Mouse (Mus musculus): Measurements from ENCODE around the gene Bcl2l15. TPM values are rescaled to one million over a fixed set of nuclear protein-coding genes. Genes with fewer than 3 reads are reported as not detected.
A peak's percentile ranks its signal among the peaks of the same experiment; 100 is the strongest.

The Bcl2l15 gene
- polyA plus RNA-seq, 1 experiment from 2014 or later, result 0.63 TPM

GRCm38 (mm10) chr3:103857036-103857805 is 24.8 kb downstream of the Bcl2l15 start:
- Histone ChIP-seq H3K36me3 (ENCODE audit: control insufficient read depth, insufficient read depth, low read length) (no peaks in the 10 kb centered on the region), H3K9me3 (ENCODE audit: control insufficient read depth, low read length) (no peaks in the 10 kb centered on the region), H3K4me3 (ENCODE audit: low read depth, low read length) (no peak overlapping the region), H3K9ac (ENCODE audit: low read depth, low read length) (no peak overlapping the region), H3K4me1 (ENCODE audit: control insufficient read depth, insufficient read depth, low read length) (no peaks in the 10 kb centered on the region), H3K4me2 (ENCODE audit: low read depth, low read length) (no peak overlapping the region), H3K27ac (replicated peaks; ENCODE audit: low read depth, low read length) (no peak overlapping the region), H3K27me3 (replicated peaks; ENCODE audit: control insufficient read depth, insufficient read depth, low read length) (no peaks in the 10 kb centered on the region)
- DNase-seq (ENCODE audit: low spot score) (no peak), ATAC-seq (ENCODE audit: low read depth) (no peak)
- 89% methylated on average over 7 of the region's 7 CpGs for WGBS

- H3K36me3 ChIP-seq (ENCODE audit: control insufficient read depth, insufficient read depth, low read length), result no peaks in the 10 kb centered on the region
- H3K9me3 ChIP-seq (ENCODE audit: control insufficient read depth, low read length), result no peaks in the 10 kb centered on the region
- H3K4me3 ChIP-seq (ENCODE audit: low read depth, low read length), result no peak overlapping the region
- no peak overlapping the region for H3K27ac ChIP-seq (replicated peaks; ENCODE audit: low read depth, low read length)
- H3K27me3 ChIP-seq (replicated peaks; ENCODE audit: control insufficient read depth, insufficient read depth, low read length), result no peaks in the 10 kb centered on the region
- H3K9ac ChIP-seq (ENCODE audit: low read depth, low read length), result no peak overlapping the region
- H3K4me2 ChIP-seq (ENCODE audit: low read depth, low read length), result no peak overlapping the region
- 89% methylated on average over 6 of the region's 6 CpGs for WGBS
- ATAC-seq (ENCODE audit: low read depth) (no peak), DNase-seq (ENCODE audit: low spot score) (no peak)
- no peaks in the 10 kb centered on the region for H3K4me1 ChIP-seq (ENCODE audit: control insufficient read depth, insufficient read depth, low read length)
These were observed 25.7 kb downstream of the Bcl2l15 start for GRCm38 (mm10) chr3:103857977-103858563.

DNA sequence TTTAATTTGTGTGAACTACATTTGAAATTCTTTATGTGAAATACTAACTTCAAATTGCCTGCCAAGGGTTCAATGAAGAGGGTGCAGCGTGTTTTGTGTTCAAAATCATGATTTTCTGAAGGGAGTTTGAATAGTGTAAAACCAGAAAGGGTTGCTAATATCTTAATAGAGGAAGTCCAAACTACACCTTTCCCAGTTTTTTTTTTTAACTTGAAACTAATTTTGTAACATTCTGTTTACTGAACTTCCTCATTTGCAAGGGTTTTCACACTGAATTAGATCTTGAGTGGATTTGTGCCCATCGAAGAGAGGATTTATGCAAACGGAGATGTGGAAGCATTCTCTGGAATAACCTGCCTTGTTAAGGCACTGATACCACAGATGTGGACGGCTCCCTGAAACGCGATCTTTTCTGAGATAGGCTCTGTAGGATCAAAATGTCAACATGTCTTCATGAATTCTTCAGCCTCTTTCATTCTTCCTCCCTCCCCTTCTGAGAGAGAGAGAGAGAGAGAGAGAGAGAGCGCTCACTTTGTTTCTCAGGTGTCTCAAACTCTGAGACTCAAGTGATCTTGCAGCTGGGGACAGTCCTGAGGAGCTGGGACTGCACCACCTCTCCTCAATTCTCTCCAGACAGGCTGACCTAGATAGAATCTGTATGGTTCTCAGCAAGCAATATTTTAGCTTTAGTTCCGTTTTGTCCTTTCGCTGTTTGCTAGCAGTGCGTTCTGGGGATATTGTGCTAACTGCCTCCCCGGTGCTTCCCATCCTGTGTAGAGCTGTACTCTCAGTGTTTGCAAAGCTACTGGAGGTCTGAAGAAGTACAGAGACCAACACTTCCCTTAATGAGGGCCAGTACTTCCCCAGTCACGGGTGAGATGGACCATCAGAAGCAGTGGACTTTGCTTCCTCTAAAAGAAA is 26.7 kb downstream of the Bcl2l15 start, which contains the start of gene Ptpn22:
Gene Ptpn22, plus strand, starts transcription at position 915 of the 921 bp plus-strand sequence.
- WGBS, result 63% methylated on average over 12 of the region's 12 CpGs
- H3K27ac ChIP-seq (replicated peaks; ENCODE audit: low read depth, low read length), result no peak within 1 kb of the TSS
- H3K4me1 ChIP-seq (ENCODE audit: control insufficient read depth, insufficient read depth, low read length), result no peaks in the 10 kb centered on the region
- H3K27me3 ChIP-seq (replicated peaks; ENCODE audit: control insufficient read depth, insufficient read depth, low read length), result no peaks in the 10 kb centered on the region
- DNase-seq (ENCODE audit: low spot score), result no peak
- no peak within 1 kb of the TSS for H3K4me3 ChIP-seq (ENCODE audit: low read depth, low read length)
- H3K9me3 ChIP-seq (ENCODE audit: control insufficient read depth, low read length), result no peaks in the 10 kb centered on the region
- ATAC-seq (ENCODE audit: low read depth), result no peak
- no peak within 1 kb of the TSS for H3K9ac ChIP-seq (ENCODE audit: low read depth, low read length)
- no peak within 1 kb of the TSS for H3K4me2 ChIP-seq (ENCODE audit: low read depth, low read length)
- no peaks in the 10 kb centered on the region for H3K36me3 ChIP-seq (ENCODE audit: control insufficient read depth, insufficient read depth, low read length)

GRCm38 (mm10) chr3:103859851-103860391 is 27.5 kb downstream of the Bcl2l15 start:
- no peaks in the 10 kb centered on the region for H3K9me3 ChIP-seq (ENCODE audit: control insufficient read depth, low read length)
- H3K4me1 ChIP-seq (ENCODE audit: control insufficient read depth, insufficient read depth, low read length), result no peaks in the 10 kb centered on the region
- H3K9ac ChIP-seq (ENCODE audit: low read depth, low read length), result no peak overlapping the region
- WGBS, result 63% methylated on average over 6 of the region's 6 CpGs
- peak; percentile 26; the same call in 1 of the 2 replicates for ATAC-seq (ENCODE audit: low read depth)
- no peak overlapping the region for H3K27ac ChIP-seq (replicated peaks; ENCODE audit: low read depth, low read length)
- no peak overlapping the region for H3K4me3 ChIP-seq (ENCODE audit: low read depth, low read length)
- no peak overlapping the region for H3K4me2 ChIP-seq (ENCODE audit: low read depth, low read length)
- no peaks in the 10 kb centered on the region for H3K27me3 ChIP-seq (replicated peaks; ENCODE audit: control insufficient read depth, insufficient read depth, low read length)
- no peaks in the 10 kb centered on the region for H3K36me3 ChIP-seq (ENCODE audit: control insufficient read depth, insufficient read depth, low read length)
- peak; percentile 69 for DNase-seq (ENCODE audit: low spot score)

DNA sequence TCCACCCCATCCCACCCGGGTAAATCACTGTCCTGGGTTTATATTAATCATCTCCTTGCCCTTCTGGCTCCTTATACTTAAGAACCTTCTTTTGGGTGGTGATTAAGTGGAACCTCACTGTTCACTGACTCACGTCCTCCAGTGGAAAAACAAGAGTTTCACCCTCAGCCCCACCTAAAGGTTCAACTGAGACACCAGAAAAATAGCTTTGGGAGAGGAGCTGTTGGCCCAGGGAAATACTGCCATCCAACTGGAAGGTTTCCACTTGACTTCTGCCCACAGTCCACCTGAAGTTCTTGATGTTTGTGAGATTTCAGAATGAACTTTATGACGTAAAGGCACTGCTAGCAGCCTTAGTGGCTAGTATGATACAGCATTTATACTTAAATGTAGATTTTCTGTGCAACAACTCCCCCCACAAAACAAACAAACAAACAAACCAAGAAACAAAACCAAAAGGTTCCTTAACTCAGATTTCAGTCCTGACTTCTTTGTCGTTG is 30.4 kb downstream of the Bcl2l15 start:
- Histone ChIP-seq H3K9me3 (ENCODE audit: control insufficient read depth, low read length) (no peaks in the 10 kb centered on the region), H3K27me3 (replicated peaks; ENCODE audit: control insufficient read depth, insufficient read depth, low read length) (no peaks in the 10 kb centered on the region), H3K4me3 (ENCODE audit: low read depth, low read length) (no peak overlapping the region), H3K36me3 (ENCODE audit: control insufficient read depth, insufficient read depth, low read length) (no peaks in the 10 kb centered on the region), H3K27ac (replicated peaks; ENCODE audit: low read depth, low read length) (no peak overlapping the region), H3K9ac (ENCODE audit: low read depth, low read length) (no peak overlapping the region), H3K4me2 (ENCODE audit: low read depth, low read length) (no peak overlapping the region), H3K4me1 (ENCODE audit: control insufficient read depth, insufficient read depth, low read length) (no peaks in the 10 kb centered on the region)
- 74% methylated on average over 4 of the region's 4 CpGs for WGBS
- ATAC-seq (ENCODE audit: low read depth), result no peak
- no peak for DNase-seq (ENCODE audit: low spot score)

- Histone ChIP-seq H3K27me3 (replicated peaks; ENCODE audit: control insufficient read depth, insufficient read depth, low read length) (no peaks in the 10 kb centered on the region), H3K4me2 (ENCODE audit: low read depth, low read length) (no peak overlapping the region), H3K9me3 (ENCODE audit: control insufficient read depth, low read length) (no peaks in the 10 kb centered on the region), H3K4me1 (ENCODE audit: control insufficient read depth, insufficient read depth, low read length) (no peaks in the 10 kb centered on the region), H3K4me3 (ENCODE audit: low read depth, low read length) (no peak overlapping the region), H3K36me3 (ENCODE audit: control insufficient read depth, insufficient read depth, low read length) (no peaks in the 10 kb centered on the region), H3K27ac (replicated peaks; ENCODE audit: low read depth, low read length) (no peak overlapping the region), H3K9ac (ENCODE audit: low read depth, low read length) (no peak overlapping the region)
- WGBS, result 86% methylated on average over 6 of the region's 6 CpGs
- no peak for DNase-seq (ENCODE audit: low spot score)
- ATAC-seq (ENCODE audit: low read depth), result no peak
These were observed 31.8 kb downstream of the Bcl2l15 start for GRCm38 (mm10) chr3:103864200-103864599.

- Histone ChIP-seq H3K9me3 (ENCODE audit: control insufficient read depth, low read length) (no peaks in the 10 kb centered on the region), H3K27ac (replicated peaks; ENCODE audit: low read depth, low read length) (no peak overlapping the region), H3K4me3 (ENCODE audit: low read depth, low read length) (no peak overlapping the region), H3K4me1 (ENCODE audit: control insufficient read depth, insufficient read depth, low read length) (no peaks in the 10 kb centered on the region), H3K9ac (ENCODE audit: low read depth, low read length) (no peak overlapping the region), H3K36me3 (ENCODE audit: control insufficient read depth, insufficient read depth, low read length) (no peaks in the 10 kb centered on the region), H3K4me2 (ENCODE audit: low read depth, low read length) (no peak overlapping the region), H3K27me3 (replicated peaks; ENCODE audit: control insufficient read depth, insufficient read depth, low read length) (no peaks in the 10 kb centered on the region)
- 84% methylated on average over 5 of the region's 5 CpGs for WGBS
- ATAC-seq (ENCODE audit: low read depth) (no peak), DNase-seq (ENCODE audit: low spot score) (no peak)
These were observed 35.1 kb downstream of the Bcl2l15 start for GRCm38 (mm10) chr3:103867424-103867971.

DNA sequence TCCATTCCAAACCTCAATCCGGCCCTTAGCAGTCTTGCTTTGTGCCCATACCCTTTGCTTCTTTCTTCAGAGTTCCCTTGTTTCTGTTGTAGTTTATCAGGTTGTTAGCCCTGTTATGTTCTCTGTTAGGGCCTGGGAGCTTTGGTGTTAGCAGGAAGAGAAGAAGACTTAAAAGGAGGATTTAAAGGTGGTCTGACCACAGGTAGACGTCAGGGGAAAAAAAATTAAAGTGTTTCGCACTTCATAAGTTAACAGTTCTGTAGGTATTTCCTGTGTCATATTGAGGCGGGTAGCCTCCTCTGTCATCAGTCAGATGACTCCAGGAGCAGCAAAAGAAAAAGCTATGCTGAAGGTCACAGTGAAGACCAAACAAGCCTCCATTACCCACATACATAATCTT is 35.6 kb downstream of the Bcl2l15 start:
- ATAC-seq (ENCODE audit: low read depth) (no peak), DNase-seq (ENCODE audit: low spot score) (no peak)
- H3K9me3 ChIP-seq (ENCODE audit: control insufficient read depth, low read length), result no peaks in the 10 kb centered on the region
- no peaks in the 10 kb centered on the region for H3K27me3 ChIP-seq (replicated peaks; ENCODE audit: control insufficient read depth, insufficient read depth, low read length)
- H3K4me2 ChIP-seq (ENCODE audit: low read depth, low read length), result no peak overlapping the region
- WGBS, result 80% methylated on average over 4 of the region's 4 CpGs
- no peak overlapping the region for H3K27ac ChIP-seq (replicated peaks; ENCODE audit: low read depth, low read length)
- no peak overlapping the region for H3K4me3 ChIP-seq (ENCODE audit: low read depth, low read length)
- no peak overlapping the region for H3K9ac ChIP-seq (ENCODE audit: low read depth, low read length)
- H3K4me1 ChIP-seq (ENCODE audit: control insufficient read depth, insufficient read depth, low read length), result no peaks in the 10 kb centered on the region
- H3K36me3 ChIP-seq (ENCODE audit: control insufficient read depth, insufficient read depth, low read length), result no peaks in the 10 kb centered on the region
